Mouse (Mus musculus) naive thymus-derived CD4-positive, alpha-beta T cell, adult 2 months (primary cell): ENCODE results near the gene Rps6ka1.
"Not testable (repeated sequence)": the region's sequence is repeated elsewhere in the genome, so short reads cannot be mapped to it uniquely, and the experiment has no call there.

Source experiments
- DNase-seq: peaks from one replicate; pipeline ENCODE4 v3.0.0-alpha.2; 2011; ENCODE audit warnings: low read depth

Gene Rps6ka1

DNA sequence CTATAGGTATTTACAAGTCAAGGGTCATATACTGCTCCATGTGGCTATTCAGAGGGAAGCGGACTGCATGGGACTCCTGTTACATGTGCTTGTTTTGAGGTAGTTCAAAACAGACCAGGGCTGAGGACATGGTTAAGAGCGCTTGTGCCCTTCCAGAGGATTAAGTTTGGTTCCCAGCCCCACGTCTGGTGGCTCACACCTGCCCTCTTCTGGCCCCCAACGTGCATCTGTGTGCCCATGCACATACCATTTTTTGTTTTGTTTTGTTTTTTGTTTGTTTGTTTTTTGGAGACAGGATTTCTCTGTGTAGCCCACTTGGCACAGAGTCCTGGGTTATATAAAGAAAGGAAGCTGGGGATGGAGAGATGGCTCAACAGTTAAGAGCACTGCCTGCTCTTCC is 30.1 kb downstream of the Rps6ka1 start:
- DNase-seq = no peak

GRCm38 (mm10) chr4:133854621-133855020 is 33.0 kb downstream of the Rps6ka1 start:
- no peak for DNase-seq

- DNase-seq = no peak
Observed at GRCm38 (mm10) chr4:133853630-133854029, 34.0 kb downstream of the Rps6ka1 start.

DNA sequence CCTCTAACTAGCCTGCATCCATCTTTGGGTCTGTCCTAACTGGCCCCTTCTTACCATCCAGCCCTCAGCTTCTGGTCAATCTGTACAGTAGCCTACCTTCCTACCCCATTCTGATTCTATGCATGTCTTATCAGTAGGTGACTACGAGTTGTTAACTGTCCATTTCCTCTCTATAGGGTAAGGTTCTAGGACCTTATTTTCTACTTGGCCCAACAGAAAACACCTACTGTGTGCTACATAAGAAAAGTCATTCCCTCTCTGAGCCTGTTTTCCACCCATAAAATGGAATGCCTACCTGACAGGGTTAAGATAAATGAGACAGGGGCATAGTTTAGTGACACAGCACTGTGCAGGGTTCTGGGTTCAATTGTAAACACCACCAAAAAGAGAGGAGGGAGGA is 41.0 kb downstream of the Rps6ka1 start:
- DNase-seq = no peak

GRCm38 (mm10) chr4:133845060-133845459 is 42.5 kb downstream of the Rps6ka1 start:
- DNase-seq = no peak

DNA sequence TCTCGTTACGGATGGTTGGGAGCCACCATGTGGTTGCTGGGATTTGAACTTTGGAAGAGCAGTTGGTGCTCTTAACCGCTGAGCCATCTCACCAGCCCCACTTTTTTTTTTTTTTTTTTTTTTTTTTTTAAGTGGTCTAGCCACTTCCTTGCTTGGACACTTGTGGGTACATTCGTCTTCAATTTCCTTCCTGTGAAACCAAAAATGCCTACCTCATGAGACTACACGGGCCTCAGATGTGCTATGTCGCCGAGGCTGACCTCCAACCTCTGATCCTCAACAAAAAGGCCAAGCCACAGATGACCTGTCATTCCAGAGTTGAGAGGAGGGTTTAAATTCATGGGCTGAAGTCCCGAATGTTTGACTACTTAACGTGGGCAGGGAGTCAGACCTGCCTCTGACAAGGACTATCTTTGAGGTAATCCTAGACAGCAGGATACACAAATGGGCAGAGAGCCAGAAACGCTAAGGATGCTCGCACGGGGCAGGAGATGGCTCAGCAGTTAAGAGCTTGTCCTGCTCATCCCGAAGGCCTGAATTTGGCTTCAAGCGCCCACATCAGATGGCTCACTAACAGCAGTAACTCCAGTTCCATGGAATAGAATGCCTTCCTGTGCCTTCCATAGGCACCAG is 43.3 kb downstream of the Rps6ka1 start:
- peak; percentile 63 for DNase-seq

DNA sequence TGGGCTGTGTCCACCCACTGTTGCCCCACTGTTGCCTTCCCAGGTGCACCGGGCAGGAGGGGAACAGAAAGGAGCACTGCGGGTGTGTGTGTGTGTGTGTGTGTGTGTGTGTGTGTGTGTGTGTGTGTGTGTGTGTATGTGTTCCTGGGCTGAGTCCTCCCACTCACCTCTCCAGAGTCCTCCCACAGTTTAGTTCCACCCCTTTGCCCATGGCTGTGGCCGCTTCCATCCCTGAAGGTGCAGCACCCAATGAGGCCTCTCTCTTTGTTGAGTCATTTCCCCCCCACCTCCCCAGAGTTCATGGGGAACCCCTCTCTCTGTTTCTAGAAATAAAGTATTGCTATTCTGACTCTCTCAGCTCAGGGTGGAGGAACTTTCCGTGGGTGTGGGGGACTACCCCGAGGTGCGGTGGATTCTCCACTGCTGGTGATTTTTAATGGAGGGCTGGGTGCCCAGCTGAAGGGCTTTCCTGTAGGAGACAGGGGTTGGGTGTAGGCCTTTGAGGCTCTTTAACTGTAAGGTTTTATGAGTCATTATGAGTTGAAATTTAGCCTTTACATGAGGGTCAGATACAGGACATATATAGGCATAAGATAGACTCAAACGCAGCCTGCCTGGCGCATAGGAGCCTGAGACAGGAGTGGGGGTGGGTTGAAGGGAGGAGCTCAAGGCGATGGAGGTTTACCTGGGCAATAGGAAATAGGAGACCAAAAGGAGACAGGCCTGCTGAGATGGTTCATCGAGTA is 44.4 kb downstream of the Rps6ka1 start:
- DNase-seq = peak; percentile 62

DNA sequence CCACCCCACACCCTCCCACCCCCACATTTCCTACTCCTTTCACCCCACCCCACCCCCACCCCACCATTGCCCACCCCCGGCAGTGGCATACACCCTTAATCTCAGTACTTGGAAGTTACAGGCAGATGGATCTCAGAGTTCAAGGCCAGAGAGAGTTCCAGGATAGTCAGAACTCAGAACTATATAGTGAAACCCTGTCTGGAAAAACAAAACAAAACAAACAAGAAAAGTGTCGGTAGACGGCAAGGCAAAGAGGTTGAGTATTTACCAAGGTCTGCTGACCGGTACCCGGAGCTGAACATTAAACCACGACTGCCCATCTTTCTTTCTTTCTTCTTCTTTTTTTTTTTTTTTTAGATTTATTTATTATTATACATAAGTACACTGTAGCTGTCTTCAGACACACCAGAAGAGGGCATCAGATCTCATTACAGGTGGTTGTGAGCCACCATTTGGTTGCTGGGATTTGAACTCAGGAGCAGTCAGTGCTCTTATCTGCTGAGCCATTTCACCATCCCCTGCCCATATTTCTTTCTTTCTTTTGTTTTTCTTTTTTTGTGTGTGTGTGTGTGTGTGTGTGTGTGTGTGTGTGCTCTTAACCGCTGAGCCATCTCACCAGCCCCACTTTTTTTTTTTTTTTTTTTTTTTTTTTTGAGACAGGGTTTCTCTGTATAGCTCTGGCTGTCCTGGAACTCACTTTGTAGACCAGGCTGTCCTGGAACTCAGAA is 45.7 kb downstream of the Rps6ka1 start:
- not testable (repeated sequence) for DNase-seq

- peak; percentile 88 for DNase-seq
Observed at GRCm38 (mm10) chr4:133841035-133841434, 46.6 kb downstream of the Rps6ka1 start.

DNA sequence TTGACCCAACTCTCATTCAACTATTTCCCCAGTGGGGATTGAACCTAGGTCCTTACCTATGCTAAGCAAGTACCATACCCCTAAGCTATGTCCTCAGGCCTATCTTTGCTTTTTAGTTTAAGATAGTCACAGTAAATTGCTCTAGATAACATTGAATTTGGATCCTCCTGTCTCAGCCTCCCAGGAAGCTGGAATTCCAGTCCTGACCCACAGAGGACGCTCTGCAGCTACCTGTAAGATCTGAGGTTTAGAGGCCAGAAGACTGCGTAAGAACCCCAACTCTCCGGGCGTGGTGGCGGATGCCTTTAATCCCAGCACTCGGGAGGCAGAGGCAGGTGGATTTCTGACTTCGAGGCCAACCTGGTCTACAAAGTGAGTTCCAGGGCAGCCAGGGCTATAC is 47.1 kb downstream of the Rps6ka1 start:
- peak; percentile 49 for DNase-seq

DNA sequence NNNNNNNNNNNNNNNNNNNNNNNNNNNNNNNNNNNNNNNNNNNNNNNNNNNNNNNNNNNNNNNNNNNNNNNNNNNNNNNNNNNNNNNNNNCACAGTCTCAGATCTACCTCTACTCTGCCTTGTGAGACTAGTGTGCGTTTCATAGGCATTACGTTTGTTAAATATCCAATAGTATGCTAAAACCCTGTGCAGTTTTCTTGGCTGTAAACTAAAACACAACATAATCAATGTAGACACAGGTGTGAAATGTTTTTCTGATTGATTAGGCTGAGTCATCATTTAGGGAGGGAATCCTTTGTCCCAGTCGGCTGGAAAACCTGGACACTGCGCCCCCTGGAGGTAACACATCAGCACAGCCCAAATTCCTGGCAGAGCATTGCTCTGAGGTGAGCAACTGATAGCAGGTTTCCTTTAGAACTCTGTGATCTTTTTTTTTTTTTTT is 48.2 kb downstream of the Rps6ka1 start:
- DNase-seq = peak; percentile 43

- peak; percentile 69 for DNase-seq
Observed at GRCm38 (mm10) chr4:133836575-133836974, 51.0 kb downstream of the Rps6ka1 start.

DNA sequence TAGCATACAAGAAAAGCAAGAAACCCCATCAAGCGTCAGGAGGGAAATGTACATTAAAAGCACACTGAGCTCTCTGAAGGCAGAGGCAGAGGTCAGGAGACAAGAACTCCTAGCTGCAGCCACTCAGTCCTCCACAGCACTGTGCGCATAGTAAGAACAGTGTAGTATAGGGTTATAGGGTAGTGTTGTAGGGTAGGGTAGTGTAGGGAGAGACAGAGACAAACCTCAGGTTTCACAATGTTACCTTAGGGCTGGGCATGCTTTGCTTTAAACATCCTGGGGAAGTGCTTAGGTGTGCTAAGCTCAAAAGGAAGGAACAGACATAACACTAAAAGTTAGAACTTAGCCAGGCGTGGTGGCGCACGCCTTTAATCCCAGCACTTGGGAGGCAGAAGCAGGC is 52.4 kb downstream of the Rps6ka1 start:
- no peak for DNase-seq

DNA sequence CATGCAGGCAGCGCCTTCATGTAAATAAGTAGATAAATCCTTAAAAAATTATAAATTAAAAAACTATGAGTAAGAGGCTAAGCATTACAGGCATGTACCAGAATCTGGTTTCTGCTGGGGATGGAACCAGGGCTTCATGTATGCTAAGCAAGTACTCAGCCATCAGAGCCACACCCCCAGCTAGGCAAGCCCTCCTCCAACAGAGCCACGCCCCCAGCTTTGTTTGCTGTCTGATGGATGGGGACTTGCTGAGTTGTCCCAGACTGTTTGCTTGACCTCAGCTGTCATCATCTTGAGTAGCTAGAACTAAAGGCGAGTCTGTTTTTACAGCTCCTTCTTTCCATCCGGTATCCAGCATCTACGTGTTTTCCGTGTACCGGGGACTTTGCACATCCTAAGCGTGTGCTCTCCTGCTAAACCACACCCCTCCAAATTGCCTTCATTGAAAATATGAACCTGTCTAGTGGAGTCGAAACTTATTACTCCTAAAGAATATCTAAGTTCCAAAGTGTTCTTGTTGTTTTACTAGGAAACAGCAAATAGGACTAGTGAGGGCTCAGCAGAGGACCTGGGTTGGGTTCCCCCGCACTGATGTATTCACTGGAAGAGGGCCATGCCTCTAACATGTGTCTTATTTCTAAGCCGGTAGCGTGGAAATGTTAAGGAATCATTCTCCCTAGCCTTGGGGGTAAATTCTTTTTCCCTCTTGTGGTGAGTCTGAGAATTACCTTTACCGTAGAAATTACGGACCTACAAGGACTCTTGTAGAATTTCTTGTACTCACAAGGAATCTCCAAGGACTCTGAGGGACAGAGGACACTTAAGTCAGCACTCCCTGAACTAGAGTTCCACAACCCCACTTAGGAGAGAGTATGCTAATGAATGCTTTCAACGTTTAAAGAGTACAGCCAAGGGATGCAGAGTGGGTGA is 54.4 kb downstream of the Rps6ka1 start:
- DNase-seq = peak; percentile 53

DNA sequence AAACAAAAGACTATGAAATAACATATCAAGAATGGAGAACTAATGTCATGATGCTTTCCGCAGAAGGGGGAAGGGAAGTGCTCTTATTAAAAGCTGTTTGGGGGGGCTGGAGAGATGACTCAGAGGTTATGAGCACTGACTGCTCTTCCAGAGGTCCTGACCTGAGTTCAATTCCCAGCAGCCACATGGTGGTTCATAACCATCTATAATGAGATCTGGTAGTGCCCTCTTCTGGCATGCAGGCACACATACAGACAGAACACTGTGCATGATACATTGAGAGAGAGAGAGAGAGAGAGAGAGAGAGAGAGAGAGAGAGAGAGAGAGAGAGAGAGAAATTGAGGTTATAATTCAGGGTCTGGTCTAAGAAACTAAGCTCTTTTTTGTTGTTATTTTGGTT is 57.1 kb downstream of the Rps6ka1 start:
- DNase-seq = peak; percentile 51

GRCm38 (mm10) chr4:133829281-133830070 is 58.1 kb downstream of the Rps6ka1 start:
- peak; percentile 91 for DNase-seq

DNA sequence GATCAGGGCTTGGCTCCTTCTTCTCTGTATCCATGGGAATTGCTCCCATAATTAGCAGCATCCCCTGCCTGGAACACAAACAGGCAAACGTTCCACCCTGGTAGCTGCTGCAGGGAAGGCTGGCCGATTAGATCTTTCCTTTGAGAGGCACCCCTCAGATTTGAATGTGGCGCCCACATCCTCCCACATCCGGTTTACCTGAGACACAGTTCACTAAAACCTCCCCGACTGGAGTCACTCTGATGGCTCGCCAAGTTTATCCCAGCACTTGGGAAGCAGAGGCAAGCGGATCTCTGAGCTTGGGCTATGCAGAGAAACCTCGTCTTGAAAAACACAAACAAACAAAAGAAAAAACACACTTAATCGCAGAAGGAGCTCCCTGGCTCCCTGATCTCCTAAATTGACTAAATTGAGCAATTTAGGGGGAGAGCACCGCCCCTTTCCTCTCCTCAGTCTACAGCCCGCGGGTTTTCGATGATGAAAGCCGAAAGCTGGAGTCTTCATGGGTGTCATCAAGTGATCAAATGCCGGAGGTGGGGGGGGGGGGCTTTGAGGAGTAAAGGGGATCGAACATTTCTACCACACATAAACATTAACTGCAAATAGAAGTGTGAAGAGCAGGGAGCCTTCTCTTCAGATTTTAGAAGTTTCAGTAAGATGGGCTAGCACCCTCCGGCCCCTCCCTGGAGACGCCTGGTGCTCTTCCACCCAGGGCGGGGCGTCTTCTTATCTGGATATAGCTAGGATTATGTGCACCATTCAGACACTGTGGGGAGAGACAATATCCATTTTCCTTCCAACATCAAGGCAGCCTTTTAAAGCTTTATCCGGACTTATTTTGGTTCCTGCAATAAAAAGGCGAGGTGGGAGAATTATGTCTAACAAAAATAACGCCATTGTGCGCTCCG is 59.5 kb downstream of the Rps6ka1 start:
- peak; percentile 67 for DNase-seq

DNA sequence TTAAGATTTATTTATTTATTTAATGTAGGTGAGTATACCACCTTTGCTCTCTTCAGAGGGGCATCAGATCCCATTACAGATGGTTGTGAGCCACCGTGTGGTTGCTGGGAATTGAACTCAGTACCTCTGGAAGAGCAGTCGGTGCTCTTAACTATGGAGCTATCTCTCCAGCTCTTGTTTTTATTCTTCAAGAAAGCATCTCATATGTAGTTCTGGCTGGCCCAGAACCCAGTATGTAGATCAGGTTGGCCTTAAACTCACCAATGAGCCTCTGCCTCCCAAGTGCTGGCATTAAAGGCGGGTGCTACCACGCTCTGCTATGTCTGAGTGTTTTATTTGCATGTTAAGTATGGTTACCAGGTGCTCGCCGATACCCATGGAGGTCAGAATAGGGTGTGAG is 60.2 kb downstream of the Rps6ka1 start:
- no peak for DNase-seq

- no peak for DNase-seq
Observed at GRCm38 (mm10) chr4:133825731-133826130, 61.9 kb downstream of the Rps6ka1 start.
